Mouse (Mus musculus) T-cell, adult 2 months (primary cell): Measurements from ENCODE around the gene Timm8b.

Experiments
- DNase-seq: peaks from one replicate; pipeline ENCODE4 v3.0.0; 2022; ENCODE audit warnings: low spot score

Timm8b gene

DNA sequence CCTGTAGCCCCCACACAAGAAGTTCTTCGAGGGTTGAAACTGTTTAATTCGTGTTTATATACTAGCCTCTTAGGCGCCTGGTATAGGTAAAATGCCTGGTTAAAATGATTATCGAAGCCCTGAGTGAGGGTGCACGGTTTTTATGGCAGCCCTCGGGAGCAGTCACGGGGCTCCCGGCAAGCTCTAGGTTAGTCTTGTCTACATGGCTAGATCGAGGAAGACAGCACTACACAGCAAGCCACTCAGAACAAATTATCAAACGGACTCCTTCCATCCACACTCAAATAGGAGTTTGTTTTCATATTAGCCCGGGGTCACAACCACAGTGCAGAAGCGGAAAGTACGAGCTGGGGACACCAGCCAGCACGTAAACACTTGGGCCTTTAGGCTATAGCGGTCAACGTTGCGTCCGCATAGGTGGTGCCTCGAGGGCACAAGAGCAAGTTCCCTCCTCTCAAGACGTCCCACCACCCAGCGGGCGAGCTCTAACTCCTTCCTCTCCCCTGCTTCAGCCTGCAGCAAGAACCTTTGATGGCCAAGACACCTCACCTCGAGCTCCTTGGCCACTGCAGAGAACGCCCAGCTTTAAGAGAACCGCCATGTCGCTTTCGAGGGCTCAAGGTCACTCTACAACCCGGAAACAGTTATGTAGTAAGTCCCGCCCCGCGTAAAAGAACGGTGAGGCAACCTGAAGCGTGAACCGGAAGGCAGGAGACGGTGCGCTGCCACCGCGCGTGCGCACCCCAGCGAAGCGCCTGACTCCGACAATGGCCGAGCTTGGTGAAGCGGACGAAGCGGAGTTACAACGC is at the start of gene Timm8b, which contains the start of gene Sdhd:
Gene Timm8b, plus strand, starts transcription at position 722 of the 809 bp plus-strand sequence.
Gene Sdhd, minus strand, starts transcription at position 624 of the 809 bp plus-strand sequence.
- peak; percentile 95 for DNase-seq

DNA sequence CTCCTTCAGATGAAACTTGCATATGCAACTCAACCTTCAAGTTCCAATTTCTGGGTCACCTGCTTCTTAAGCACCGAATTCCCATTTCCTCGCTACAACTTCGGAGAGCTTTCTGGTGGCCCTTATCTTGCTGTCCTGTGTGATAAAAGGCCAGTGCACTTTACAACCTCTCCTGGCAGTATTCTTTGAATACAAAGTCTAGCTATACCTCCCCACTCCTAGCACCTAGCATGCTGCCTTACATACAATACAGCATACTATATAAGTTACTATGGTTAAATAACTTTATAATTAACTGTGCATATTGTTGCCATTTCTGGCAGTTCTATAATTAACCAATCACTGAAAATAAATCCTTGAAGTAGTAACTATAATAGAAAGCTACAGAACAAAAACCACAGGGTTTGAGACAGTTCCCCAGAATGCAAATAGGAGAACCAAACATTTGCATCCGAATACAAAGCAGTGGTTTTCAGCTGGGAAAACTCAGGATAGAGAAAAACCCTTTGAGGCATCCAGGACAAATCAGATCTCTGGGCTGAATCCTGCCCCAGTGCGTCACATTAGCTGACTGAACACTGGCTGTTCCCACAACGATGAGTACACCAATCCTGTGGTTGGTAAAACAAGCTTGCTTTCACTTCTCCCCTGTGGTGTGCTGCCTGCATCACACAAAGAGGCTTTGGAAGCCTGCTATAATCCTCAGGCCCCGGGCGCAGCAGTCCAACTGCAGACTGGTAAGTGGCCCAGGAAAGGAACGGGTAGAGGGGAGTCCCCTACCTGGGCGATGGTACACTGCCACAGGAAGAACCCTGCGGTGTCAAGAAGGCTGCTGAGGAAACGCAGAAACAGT is 49.2 kb upstream of the Timm8b start, which contains the start of gene Il18:
Gene Il18, plus strand, starts transcription at position 587 of the 853 bp plus-strand sequence.
- peak; percentile 59 for DNase-seq

- DNase-seq, result no peak
Measured at GRCm38 (mm10) chr9:50555094-50555446, 48.6 kb upstream of the Timm8b start, which contains the start of gene Bco2. Gene Bco2 (minus strand): TSS chr9:50555181.

DNA sequence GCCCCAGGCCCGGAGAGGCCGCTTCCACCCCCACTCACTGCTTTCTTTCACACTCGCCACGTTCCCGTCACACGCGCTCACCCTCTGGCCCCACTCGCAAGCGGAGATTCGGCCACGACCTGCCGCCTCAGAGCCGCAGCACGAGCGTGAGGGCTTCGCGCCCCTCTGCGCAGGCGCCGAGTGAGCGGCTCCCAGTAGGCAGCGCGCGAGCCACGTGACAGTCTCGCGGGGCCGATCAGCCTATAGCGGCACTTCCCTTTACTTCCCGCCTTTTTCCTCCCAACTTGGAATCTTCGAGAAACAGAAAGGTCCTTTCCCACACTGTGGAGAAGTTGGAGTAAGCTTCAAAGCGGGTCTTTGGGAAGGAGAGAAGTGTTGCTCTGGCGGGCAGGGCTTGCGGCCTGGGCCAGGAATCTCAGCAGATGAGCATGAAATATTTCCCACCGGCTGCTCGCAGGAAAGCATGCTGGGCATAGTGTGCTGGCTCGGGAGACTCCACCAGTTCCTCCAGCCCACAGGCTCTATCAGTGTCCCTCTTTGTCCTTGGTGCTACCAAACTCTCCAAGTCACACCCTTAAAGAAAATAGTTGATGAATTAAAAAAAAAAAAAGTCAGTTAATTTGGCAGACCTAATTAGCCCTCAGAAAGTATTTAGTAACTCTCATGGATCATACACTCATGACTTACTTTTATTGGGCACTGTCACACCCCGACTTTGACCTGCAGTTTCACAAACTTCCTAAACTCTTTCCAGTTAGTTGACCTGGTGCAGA is 42.4 kb upstream of the Timm8b start, which contains the start of gene Tex12:
Gene Tex12, minus strand, starts transcription at position 181 of the 773 bp plus-strand sequence.
- no peak for DNase-seq

- no peak for DNase-seq
Measured at GRCm38 (mm10) chr9:50561918-50562360, 41.8 kb upstream of the Timm8b start.

DNA sequence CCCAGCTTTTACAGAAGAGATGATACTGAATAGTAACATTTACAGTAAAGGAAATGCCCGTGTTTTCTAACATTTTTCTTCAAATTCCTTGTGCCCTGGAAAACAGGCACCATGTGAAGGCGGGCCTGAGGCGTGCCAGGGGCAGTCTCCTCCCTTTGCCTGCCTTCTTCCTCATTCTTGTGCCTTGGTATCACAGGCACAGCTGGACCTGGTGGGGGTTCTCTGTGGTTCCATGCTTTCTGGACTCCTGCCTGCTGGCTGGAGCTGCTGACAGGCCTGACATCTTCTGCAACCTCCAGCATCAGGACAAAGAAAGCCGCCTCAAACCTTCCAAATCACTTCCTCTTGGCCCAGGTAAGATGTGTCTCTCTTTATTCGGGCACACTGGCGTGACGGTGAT is 38.5 kb upstream of the Timm8b start:
- DNase-seq, result no peak

GRCm38 (mm10) chr9:50565940-50566339 is 37.8 kb upstream of the Timm8b start:
- no peak for DNase-seq

DNA sequence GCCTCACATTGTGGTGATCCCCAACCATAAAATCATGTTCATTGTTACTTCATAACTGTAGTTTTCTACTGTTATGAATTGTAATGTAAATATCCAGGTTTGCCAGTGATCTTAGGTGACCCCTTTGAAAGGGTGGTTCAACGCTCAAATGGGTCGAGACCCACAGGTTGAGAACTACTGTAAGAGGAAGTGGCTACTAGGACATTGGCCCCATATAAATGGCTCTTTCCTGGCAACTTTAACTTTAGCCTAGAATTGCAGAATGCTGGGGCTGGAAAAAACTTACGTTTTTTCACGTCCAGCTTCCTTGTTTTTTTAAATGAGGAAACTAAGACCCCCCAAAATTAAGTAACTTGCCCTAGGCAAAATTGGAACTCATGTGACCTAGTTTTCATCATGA is 36.3 kb upstream of the Timm8b start:
- DNase-seq, result no peak

- no peak for DNase-seq
Measured at GRCm38 (mm10) chr9:50567881-50568280, 35.8 kb upstream of the Timm8b start.

GRCm38 (mm10) chr9:50569599-50570525 is 33.8 kb upstream of the Timm8b start:
- no peak for DNase-seq

DNA sequence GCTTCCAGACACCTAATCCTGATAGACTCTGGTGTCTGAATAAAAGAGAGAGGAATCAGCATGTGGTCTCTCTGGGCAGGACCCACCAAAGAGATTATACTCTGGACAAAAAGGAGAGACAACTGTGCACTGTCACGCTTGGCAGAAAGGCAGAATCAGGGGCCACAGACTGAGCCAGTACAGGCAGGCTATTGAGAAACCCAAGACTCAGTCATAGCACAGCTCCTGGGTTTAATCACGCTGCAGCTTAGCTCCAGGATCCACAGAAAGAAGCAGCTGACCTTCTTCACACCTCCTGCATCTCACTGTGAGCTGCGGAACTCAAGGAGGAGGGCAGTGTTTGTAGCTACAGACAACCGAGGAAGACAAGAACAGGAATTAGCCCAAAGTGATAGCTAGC is 23.3 kb upstream of the Timm8b start:
- DNase-seq, result no peak

DNA sequence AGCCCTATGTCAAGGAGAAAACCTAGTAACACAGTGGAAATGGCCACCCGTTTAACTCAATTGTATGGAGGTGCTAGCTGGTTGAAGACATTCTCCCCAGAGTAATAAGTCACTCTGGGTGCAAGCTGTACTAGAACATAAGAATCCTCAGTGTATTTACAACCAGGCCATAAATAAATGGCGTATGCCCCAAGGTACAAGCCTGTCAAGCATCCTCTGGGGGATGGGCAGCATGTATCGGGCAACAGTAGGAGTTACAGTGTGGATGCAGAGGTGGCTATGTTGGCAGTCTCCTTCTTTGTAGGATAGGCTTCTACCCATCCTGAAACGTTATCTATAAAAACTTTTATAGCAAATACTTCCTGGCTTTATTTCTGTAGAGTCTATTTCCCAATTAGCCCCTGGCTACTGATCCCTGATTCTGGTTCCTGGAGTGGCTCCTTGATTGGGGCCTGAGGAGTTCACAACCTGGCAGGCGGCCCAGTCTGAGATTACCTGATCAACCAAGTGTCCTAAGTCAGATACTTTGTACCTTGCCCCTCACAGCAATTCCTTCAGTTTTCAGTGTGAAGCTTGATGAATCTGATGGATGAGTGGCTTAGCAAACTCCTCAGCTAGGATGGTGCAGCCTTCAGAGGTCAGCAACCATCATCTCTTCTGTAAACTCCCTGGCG is 18.4 kb upstream of the Timm8b start:
- DNase-seq, result no peak

DNA sequence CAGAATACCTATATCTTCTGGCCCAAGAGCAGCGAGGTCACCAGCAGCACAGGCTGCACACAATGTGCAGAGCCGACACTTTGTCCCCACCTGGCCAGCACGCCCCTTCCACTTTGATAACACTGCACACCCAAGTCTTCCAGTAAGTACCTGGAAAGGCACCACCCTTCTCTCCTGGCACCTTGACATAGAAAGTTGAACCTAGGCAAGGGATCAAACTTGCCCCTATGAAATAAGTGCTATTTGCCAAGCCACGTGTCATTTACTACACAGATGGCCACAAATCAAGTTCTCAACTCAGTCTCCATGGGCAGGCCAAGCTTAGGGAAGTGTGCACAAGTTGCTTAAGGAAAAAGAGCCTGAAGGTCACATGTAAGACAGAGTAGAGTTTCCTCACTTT is 16.8 kb upstream of the Timm8b start:
- no peak for DNase-seq

DNA sequence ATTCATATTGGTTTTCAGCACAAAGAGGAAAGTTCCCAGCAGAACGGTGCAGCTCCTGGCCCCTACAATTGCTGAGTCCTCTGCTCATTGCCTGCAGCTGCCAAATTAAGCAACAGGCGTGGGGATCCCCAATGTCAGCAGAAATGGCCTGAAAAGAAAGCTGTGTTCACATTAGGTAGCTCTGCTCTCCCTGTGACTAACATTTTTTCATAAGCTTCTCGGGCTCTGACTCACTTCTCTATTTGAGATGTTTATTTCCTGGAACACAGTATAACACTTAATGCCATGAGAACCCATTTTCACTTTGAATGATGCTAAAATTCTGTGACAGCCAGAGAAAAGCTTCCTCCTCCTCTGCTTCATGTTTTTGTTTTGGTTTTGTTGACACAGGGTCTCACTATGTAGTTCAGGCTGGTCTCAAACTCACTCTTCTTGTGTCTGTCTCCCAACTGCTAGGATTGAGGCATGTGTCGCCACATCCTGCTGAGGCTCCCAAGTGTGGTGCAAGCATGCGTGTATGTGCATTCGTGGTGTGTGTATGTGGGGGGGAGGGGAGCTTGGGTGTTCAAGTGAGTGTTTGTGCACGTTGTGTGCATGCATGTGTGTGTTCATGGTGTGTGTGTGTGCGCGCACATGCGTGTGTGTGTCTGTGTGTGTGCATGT is 12.7 kb upstream of the Timm8b start:
- no peak for DNase-seq

DNA sequence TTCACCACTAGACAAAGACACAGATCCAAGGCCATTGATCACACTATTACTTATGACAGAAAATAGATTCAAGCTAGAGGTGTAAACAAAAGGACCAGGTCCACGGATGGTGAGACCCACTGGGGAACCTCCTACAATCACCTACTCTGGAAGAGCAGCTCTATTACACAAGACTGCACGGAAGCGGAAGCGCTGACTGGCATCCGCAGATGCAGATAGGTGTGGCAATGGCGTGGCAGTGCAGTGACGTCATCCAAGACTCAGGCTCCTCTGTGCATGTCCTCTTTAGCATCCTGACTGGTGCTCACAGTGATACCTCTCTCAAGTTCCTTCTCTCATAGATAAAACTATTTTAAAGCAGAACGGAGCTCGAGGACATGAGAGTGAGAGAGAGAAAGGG is 10.8 kb upstream of the Timm8b start:
- DNase-seq, result no peak

DNA sequence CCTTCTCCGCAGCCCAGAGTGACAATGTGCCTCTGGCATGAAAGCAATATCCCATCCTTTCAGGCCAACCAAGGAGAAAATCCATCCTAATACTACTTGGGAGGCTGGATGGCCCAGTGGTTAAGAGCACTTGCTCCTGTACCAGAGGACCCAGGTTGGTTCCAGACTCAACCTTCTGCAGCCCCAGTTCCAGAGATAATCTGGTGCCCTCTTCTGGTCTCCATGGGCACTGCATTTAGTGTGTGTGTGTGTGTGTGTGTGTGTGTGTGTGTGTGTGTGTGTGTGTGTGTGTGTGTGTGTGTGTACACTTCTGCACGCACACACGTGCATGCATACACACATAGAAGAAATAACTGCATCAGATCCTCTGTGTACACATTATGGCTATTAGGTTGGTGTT is 10.2 kb upstream of the Timm8b start:
- peak; percentile 52 for DNase-seq

GRCm38 (mm10) chr9:50594794-50595417 is 8.8 kb upstream of the Timm8b start:
- no peak for DNase-seq

- no peak for DNase-seq
Measured at GRCm38 (mm10) chr9:50596973-50597372, 6.7 kb upstream of the Timm8b start.

- DNase-seq, result no peak
Measured at GRCm38 (mm10) chr9:50601536-50601935, 2.2 kb upstream of the Timm8b start.
